Mouse (Mus musculus): ENCODE measurements around the gene B3gnt2.

Gene B3gnt2

DNA sequence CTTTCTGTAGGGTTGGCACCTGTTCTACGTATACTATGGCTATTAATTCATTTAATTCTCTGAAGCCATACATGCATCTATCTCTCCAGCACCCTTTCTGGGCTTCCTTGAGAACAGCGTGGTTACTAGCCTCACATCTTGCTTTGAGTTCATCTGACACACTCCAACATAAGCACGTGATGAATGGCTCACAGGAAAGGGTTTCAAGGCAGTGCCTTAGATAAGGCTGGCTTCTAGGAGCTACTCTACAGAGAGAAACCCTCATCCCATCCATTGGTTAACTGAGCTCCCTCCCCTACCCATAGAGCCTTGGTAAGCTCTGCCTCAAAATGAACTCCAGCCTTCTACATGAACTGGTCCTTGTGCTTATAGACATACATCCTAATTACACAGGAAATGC lies 47.3 kb downstream of the B3gnt2 start:
- DNase-seq = no peak

DNA sequence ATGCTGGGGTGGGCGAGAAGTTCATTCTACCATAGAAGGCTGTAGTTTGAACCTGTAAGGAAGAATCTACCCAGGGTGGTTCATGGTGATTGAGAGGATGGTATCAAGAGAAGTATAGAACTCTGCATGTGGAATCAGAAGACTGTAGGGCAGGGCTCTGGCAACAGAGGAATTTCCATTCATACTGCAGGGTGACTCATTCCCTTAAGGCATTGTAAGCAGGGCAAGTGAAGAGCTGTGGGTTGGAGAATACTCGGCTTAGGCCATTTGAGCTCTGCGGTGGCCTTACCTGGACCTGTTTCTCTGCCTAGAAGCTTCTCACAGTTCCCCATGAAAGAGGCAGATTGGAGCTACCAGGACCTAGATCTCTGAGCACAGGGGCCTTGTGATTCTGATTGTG lies 49.3 kb downstream of the B3gnt2 start:
- no peak for DNase-seq

DNA sequence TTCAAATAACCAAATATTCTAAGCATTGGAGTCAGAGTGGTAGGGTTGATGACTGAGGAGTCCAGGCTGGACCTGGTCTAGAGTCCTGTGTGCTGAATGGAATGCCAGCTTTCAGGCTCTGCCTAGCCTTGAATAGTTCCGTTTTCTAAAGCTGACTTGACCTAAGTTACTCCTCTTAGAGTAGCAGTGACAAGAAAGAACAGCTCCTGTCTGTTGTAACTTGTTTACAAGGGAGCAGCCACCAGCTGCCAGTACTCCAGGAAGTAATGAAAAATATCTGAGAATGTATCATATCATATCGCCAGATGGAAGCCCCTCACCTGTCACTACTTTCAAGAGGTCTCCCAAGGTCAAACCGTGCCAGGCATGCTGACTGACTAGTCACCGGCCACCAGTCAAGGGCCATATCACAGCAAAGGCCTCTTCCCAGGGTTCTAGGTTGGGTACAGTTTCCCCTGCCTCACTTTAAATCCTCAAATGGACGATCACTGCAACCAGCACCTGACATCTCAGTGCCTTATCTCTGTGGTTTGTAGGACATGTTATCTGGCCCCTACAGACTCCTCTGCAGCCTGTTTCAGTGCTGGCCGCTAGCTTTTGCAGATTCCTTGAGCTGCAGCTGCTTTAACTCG lies 51.2 kb downstream of the B3gnt2 start:
- no peak for DNase-seq

DNA sequence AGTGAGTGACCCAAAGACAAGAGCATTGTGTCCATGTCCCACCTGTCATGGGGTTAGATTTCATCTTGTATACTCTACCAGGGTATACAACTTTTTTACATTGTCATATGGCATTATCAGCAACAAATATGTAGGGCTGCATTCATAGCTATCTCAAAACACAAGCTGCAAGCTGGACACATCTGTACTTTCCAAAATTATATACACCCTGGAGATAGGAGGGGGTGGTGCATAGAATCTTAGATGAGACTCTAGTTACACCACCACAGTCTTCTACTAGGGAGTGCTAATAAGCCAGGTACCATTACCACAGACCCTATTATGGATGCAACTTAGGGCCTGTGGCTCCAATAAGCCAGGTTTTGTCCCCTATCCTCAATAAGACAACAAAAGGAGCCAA lies 52.7 kb downstream of the B3gnt2 start:
- no peak for DNase-seq

DNA sequence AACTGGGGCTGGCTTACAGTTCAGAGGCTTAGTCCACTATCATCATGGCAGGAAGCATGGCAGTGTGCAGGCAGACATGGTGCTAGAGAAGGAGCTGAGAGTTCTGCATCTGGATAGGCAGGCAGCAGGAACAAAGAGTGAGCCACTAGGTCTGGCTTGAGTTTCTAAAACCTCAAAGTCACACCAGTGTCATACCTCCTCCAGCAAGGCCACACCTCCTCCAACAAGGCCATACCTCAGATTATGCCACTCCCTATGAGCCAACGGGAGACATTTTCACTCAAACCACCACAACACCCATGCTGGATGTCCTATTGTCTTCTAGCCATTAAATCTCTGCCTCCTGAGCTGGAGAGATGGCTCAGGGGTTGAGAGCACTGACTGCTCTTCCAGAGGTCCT lies 55.6 kb downstream of the B3gnt2 start:
- no peak for DNase-seq

DNA sequence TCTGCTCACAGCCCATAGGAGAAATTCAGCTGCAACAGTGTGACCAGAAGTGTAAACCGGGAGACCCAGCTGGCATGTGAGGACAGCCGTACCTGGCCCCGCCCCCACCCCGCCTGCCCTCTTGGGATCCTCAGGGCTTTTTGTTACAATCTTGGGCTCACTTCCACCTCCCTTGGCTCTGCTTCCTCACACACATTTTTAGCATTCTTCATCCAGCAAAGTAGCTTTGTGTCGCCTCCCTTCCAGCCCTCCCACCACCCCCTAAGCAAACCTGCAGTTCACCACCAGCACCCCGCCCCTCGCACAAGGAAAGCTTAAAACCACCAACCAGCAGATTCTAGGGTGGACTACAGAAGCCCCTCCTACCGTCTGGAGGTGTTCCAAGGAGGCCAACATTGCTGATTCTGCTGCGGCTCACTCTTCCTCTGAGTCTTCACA lies 60.8 kb downstream of the B3gnt2 start:
- peak; percentile 66 for DNase-seq

DNA sequence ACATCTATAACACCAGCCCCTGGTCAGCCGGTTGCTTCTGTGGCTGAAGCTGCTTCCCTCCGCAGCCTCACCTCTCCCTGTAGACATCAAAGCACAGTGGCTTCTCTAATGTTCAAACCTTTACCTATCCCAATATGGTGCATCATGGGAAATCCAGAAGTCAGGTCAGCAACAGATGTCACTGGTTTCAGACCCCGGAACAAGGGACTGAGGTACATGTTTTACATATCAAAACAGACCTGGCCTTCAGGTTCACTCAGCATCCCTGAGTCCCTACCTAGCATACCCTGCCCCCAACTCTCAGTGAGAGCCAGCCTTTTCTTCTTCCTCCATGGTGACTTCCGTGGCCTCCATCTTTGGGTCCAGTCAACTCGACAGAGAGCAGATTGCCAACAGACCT lies 61.8 kb downstream of the B3gnt2 start:
- no peak for DNase-seq

DNA sequence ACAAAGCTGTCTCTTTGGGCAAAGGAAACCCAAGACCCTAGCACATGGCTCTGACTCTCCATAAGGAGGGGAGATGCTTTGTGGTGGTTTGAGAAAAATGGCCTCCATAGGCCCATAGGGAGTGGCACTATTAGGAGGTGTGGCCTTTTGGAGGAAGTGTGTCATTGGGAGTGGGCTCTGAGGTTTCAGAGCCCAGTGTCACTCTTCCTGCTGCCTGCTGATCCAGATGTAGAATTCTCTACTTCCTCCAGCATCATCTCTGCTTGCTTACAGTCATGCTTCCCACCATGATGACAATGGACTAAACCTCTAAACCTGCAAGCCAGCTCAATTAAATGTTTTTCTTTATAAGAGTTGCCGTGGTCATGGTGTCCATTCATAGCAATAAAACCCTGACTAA lies 66.0 kb downstream of the B3gnt2 start:
- no peak for DNase-seq

DNA sequence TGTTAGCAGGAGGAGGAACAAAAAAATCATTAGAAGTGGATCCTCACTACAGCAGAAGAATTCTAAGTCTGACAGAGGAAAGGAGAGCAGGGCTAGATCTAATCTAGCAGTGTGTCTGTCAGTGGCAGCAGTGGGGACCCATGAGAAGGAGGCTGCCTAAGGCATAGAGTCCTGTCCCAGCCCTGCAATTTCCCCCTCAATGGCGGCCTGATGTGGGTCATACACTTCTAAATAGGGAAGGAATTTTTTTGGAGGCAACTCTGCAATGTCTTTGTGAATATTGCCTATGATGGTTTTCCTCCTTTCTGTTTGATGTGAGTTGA lies 66.9 kb downstream of the B3gnt2 start:
- no peak for DNase-seq

DNA sequence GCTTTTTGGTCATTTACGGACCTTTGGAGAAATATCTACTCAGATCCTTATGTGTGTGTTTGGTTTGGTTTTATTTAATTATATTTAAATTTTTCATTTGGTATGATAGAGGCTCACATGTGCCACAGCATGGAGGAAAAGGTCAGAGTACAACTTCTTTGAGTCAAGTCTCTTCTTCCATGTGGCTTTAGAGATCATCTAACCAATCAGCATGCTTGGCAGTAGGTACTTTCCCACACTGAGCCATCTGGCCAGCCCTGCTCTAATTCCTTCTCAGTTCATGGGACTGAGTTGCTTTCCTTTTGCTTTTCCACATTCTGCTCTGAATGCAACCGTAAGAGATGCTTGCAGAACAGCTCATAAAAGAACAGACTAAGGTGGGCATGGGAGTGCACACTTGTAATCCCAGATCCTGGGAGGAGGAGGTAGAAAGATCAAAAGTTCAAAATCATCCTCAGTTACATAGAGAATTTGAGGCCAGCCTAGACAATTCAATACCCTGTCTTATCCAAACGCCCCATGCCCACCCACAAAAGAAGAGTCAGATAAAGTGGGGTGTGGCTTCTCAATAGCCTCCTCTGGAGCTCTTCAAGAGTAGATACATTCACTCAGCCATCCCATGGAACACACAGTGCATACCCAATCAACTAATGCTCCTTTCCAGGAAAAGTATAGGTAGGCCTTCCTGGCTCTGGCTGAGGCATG lies 67.4 kb downstream of the B3gnt2 start:
- DNase-seq = no peak

DNA sequence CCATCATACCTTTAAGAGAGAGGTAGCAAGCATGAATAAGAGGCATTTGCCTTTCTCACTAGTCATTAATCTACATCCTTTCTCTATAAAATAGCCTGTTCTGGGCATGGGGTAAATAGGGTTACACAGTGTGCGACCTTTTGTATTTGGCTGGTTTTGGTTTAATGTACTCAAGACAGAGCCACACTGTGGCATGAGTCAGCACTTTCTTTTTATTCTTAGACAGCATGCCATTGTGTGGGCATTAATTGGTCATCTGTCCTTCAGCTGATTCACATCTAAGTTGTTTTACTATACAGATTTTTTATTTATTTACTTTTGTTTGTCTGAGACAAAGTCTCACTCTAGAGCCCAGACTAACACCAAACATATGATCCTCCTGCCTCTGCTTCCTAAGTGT lies 68.6 kb downstream of the B3gnt2 start:
- DNase-seq = no peak

DNA sequence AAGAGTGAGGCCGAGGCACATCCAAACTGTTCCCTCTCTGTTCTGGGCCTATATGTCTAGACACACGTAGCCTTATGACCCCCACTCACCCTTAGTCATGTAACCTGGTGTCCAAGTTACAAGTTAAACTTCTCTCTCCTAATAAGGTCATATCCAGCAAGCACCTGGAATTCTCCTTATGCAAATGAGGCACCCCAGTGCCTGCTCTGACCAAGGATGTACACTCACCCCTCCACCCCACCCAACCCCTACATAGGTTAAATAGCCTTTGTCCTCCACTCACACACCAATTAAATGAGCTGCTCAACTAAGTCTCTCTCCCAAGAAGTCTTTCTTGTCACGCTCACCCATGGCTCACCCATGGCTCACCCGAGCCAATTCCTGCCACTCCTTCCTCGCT lies 69.0 kb downstream of the B3gnt2 start:
- DNase-seq = no peak

DNA sequence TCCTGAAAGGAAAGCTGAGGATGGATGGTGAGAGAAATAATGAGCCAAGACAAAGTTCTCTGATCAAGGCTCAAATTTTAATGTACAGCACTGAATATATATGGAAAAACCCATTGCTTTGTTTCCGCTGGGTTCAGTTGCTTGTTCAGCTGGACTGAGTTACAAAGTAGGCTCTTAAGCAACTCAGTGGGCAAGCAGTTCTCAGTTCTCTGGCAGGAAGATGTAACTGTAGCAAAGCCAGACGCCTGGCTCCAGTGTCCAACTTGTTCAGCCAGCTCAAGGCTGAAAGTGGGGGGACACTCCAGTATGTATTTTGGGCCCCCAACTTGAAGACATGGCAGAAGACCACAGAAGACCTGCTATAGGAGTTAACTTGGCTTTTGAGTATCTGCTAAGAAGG lies 72.9 kb downstream of the B3gnt2 start:
- DNase-seq = no peak

DNA sequence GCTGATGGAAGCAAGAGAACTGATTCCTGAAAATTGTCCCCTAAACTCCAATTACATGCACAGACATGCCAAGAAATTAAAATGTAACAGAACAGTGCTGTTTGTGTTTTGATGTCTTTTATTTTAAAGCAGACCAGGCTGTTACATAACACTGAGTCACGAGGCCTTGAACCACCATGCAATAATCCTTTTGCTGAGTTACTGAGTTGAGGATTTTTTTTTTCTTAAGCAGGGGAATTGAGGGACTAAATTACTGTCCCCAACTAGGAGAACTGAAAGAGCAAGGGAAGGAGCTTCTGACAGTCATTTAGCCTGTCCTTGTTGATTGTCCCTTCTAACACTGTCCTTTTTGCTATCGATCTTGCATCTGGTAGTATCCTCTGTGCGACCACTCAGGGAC lies 76.3 kb downstream of the B3gnt2 start:
- peak; percentile 26 for DNase-seq

DNA sequence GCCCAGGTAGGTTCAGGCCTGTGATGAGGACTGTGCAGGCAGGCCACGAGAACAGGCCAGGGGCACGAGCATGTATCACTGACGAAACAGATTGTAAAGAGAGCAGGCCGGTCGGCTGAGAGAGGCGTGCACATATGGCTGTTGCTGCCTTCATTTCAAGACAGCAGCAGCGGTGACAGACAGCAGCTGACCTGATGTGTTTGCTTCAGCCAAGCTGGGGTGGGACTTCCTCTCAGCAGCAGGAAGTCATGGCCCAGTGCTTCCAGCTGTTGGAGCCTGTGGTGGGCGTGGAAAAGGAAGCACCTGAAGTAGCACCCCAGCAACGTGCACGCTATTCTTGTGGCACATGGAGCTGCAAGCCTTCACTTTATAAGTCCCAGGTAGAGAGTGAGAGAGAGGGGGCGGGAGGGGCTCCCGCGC lies 78.0 kb downstream of the B3gnt2 start:
- DNase-seq = peak; percentile 61

DNA sequence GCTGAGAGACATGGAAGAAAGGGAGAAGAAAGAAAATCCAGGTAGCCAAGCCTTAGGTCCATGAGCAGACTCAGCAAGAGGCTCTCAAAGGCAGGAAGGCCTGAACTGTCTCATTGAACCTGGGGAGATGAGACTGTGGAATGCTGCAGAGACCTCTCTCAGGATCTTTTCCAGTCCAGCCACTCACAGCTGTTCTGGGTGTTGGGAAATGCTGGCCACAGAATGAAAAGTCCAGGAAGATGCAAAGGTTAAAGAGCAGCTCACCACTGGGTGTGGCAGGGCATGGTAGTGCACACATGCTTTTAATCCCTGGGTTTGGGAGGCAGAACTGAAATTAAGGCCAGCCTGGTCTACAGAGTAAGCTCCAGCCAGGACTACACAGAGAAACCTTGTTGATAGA lies 79.6 kb downstream of the B3gnt2 start:
- peak; percentile 12 for DNase-seq

DNA sequence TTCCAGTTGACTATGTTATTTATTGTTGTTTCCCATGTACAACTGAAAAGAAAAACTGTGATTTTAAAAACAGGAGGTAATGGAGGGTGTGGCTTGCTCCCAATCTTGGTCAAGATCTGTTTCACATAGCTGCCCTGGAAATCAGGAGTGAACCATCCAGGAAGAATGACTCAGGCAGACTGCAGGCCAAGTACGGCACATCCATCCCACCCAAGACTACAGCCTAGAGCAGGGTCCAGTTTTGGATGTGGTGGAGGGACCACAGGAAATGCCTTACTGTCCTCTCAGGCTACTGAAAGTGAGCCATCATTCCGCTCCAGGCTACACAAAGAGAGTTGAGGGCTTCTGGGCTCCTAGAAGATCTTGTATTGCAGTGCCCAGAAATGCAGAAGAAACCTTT lies 80.0 kb downstream of the B3gnt2 start:
- no peak for DNase-seq

DNA sequence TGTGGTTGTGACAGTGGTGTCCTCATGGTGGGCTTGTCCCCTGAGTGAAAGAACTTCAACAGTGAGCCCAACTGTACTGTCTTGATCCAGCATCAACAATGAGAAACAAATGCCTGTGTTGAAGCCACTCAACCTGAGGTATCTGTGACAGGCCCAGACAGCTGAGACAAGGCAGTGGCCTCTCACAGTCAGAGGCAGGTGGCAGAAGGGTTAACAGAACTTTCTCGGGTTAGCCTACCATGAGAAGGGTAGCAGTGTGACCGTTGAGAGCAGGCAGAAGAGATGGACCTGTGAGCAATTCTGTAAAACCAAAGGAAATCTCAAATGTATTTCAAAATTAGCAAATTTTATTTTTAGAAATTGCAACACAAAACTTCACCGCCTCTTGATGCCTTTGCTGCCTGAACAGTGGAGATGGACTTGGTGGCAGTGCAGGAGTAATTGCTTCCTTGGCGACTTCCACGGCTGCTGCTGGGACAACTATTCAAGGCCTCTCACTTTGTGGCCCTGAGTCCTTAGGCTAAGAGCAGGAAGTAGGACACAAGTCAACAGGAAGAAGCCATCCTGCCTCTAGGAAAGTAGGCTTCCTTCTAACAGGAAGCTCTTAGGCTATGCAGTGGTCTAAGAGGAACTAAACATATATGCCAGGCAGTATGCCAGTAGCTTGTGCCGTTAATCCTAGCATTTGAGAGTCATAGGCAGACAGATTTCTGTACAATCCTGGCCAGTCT lies 80.8 kb downstream of the B3gnt2 start:
- DNase-seq = peak; percentile 32

DNA sequence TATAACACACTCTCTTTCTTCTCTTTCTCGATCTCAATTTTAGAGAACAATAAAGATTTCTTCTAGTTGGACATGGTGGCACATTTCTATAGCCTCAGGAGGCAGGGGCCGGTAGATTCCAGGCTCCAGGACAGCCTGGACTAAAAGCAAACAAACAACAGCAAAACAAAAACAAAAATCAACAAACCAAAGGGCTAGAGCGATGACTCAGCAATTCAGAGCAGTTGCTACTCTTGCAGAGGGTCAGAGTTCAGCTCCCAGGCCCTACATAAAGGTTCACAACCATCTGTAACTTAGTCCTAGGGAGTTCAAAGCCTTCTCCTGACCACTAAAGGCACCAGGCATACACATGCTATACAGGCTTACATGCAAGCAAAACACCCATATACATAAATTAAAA lies 82.2 kb downstream of the B3gnt2 start:
- DNase-seq = no peak

DNA sequence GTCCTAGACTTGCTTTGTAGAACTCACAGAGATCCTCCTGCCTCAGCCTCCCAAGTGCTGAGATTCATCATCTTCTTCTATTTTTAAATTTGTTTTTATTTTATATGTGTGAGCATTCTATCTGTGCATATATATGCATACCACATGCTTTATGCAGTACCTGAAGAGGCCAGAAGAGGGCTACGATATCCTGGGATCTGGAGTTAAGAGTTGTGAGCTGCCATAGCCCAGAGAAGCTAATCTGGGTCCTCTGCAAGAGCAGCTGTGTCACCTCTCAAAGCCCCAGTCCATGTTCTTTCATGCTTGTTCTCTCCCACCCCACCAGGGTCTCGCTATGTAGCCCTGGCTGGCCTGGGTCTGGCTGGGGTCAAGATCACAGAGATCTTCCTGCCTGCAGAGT lies 83.2 kb downstream of the B3gnt2 start:
- peak; percentile 50 for DNase-seq

DNA sequence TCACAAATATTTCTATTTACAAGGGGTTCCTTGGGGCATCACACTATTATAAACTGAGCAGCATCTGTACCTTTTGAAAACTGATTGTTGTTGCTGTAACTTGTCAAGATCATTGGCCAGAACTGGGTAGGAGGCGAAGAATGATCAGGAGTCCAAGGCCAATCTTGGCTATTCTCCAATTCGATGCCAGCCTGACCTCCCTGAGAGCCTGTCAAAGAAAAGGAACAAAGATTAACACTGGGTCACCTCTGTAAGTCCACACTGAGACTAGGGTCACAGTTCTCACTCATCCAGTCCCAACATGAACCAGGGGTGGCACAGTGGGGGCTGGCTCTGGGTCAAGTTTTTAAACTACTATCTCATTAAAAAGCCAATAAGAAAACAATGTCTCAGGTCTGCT lies 85.9 kb downstream of the B3gnt2 start:
- no peak for DNase-seq

DNA sequence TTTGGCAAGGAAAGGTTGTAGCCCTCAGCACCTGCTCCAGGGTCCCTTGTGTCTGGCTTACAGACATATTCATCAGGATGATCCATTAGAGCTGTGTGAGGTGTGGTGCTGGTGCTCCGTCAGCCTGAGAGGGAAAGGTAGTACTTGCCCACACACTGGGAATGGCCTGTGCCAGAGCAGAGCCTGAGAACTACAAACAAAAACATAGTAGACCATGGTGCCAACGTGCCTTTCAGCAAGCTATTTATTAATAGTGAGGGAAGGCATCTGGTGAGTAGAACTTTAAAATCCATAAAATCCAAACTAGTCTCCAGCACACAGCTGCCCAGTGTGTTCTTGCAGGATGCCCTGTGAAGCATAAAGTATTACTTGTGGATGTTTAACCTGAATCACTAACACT lies 94.5 kb downstream of the B3gnt2 start:
- no peak for DNase-seq

DNA sequence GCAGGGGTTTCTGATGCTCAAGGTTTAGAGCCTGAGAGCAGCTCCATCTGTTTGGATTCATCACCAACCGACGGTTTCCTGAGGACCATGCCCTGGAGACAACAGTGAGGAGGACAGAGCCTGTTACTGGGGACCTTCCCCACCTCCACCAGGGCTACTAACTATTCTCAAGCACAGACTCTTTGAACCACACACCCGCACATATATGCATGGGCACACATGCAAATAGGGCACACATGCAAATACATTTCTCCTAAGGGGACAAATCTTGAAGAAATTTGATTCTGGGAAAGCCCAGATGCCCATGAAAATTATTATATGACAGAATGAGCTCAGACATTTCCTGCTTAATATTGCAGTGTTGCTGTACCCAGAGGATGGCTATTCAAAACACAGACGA lies 95.3 kb downstream of the B3gnt2 start:
- no peak for DNase-seq

DNA sequence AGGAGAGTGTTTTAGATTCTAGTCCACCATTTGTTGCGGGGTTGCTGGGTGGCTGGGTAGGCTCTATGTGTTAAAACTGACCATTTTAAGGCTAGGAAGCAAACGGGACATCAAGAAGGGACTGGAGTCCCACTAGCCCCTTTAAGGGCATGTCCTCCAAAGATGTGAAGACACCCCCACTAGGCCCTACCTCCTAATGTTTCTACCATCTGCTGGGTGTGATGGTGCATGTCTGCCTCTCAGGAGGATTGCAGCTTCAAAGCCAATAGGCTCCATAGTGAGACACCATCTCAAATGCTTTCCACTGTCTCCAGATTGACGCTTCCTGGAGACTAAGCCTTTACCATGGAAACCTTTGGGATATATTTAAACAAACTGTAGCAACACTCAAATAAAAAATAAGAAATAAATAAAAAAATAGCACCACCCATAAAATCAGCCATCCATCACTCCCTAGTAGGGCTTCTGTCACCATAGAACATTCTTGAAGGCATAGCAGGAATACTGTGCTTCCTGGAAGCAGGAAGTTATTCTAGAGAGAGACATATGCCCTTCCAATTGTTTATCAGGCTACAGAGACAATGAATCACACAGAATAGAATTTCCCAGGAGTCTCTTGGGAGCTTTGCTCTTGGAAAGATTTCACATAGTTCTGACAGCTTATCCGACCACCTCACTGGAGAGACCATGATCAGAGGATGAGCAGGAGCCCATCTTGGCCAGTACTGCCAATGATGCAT lies 97.0 kb downstream of the B3gnt2 start:
- DNase-seq = no peak
